In genomic region chr17:43026708-43027107, GRCm38 (mm10) we compare ENCODE assay signal across 20 mouse cellular contexts. TPM values are rescaled to one million over a fixed set of nuclear protein-coding genes. Genes with fewer than 3 reads are reported as not detected.
DNase-seq lines count a peak whose midpoint lies in the region; ATAC-seq lines count a peak whose summit lies in the region.
"Had no signal": no experiment of that assay in that cellular context is flagged by ENCODE, and none has a peak within 500 bp of the region (broad histone marks: within the 10 kb centered on the region; RNA-seq: fewer than 3 reads in every experiment).

No protein-coding gene starts in this region.

- WGBS in kidney, embryonic 14.5 days, result 46% methylated on average over 4 of the region's 4 CpGs
- WGBS in liver, embryonic 12.5 days (ENCODE audit: insufficient replicate concordance), result 81% methylated on average over 4 of the region's 4 CpGs
- 73% methylated on average over 4 of the region's 4 CpGs for WGBS in liver, embryonic 15.5 days (ENCODE audit: insufficient replicate concordance)
- 23% methylated on average over 4 of the region's 4 CpGs for WGBS in neural tube, embryonic 15.5 days

- H3K36me3 ChIP-seq in kidney, embryonic 14.5 days (ENCODE audit: control insufficient read depth, insufficient read depth, low read length), result no peaks in the 10 kb centered on the region
- H3K36me3 ChIP-seq in liver, embryonic 12.5 days, result peaks cover 38% of the 10 kb centered on the region
- peaks cover 22% of the 10 kb centered on the region for H3K36me3 ChIP-seq in liver, embryonic 15.5 days (replicated peaks)
- 0 out of 2 replicates have a peak, but pooled peaks cover 5% of the 10 kb centered on the region for H3K36me3 ChIP-seq in neural tube, embryonic 15.5 days
- H3K36me3 ChIP-seq: G1E; heart, embryonic 12.5 days had no signal

- H3K9ac ChIP-seq in kidney, embryonic 14.5 days (ENCODE audit: low read depth, low read length), result no peak overlapping the region
- peak overlapping the region; percentile 67; the same call in 1 of the 2 replicates for H3K9ac ChIP-seq in liver, embryonic 12.5 days
- no peak overlapping the region for H3K9ac ChIP-seq in liver, embryonic 15.5 days
- H3K9ac ChIP-seq in neural tube, embryonic 15.5 days (replicated peaks), result no peak overlapping the region
- H3K9ac ChIP-seq: heart, embryonic 12.5 days had no signal

- H3K27me3 ChIP-seq in kidney, embryonic 14.5 days (ENCODE audit: control insufficient read depth, insufficient read depth, low read length), result no peaks in the 10 kb centered on the region
- no peaks in the 10 kb centered on the region for H3K27me3 ChIP-seq in liver, embryonic 12.5 days (replicated peaks)
- H3K27me3 ChIP-seq in liver, embryonic 15.5 days, result no peaks in the 10 kb centered on the region
- no peaks in the 10 kb centered on the region for H3K27me3 ChIP-seq in neural tube, embryonic 15.5 days (replicated peaks)
- H3K27me3 ChIP-seq: heart, embryonic 12.5 days had no signal

- ATAC-seq in kidney, embryonic 14.5 days (ENCODE audit: low FRiP score, low TSS enrichment), result peak; percentile 38; the same call in 1 of the 2 replicates
- no peak for ATAC-seq in liver, embryonic 12.5 days
- no peak for ATAC-seq in liver, embryonic 15.5 days (ENCODE audit: insufficient read depth)
- peak; percentile 54 for ATAC-seq in neural tube, embryonic 15.5 days (ENCODE audit: low FRiP score)
- ATAC-seq: CD4-positive, CD25-positive, alpha-beta regulatory T cell, adult 4 months; forebrain, embryonic 14.5 days had no signal

- no peak overlapping the region for H3K27ac ChIP-seq in kidney, embryonic 14.5 days (ENCODE audit: low read depth, low read length)
- H3K27ac ChIP-seq in liver, embryonic 12.5 days, result peak overlapping the region; percentile 98
- H3K27ac ChIP-seq in liver, embryonic 15.5 days (replicated peaks), result peak overlapping the region; percentile 31; the same call in 1 of the 2 replicates
- H3K27ac ChIP-seq in neural tube, embryonic 15.5 days (replicated peaks), result peak overlapping the region; percentile 57; the same call in 1 of the 2 replicates
- H3K27ac ChIP-seq: embryonic facial prominence, embryonic 10.5 days; gastrocnemius, adult 2 months; hindbrain, embryonic 10.5 days had no signal

- H3K9me3 ChIP-seq in kidney, embryonic 14.5 days (ENCODE audit: control insufficient read depth, low read length), result no peaks in the 10 kb centered on the region
- no peaks in the 10 kb centered on the region for H3K9me3 ChIP-seq in liver, embryonic 12.5 days (replicated peaks)
- H3K9me3 ChIP-seq in liver, embryonic 15.5 days (replicated peaks), result no peaks in the 10 kb centered on the region
- H3K9me3 ChIP-seq in neural tube, embryonic 15.5 days (replicated peaks), result no peaks in the 10 kb centered on the region
- H3K9me3 ChIP-seq: embryonic facial prominence, embryonic 10.5 days; heart, embryonic 12.5 days; hindbrain, embryonic 10.5 days had no signal

- H3K4me2 ChIP-seq in kidney, embryonic 14.5 days (replicated peaks; ENCODE audit: low read depth, low read length), result peak overlapping the region; percentile 26
- peak overlapping the region; percentile 68; the same call in 1 of the 2 replicates for H3K4me2 ChIP-seq in liver, embryonic 12.5 days
- peak overlapping the region; percentile 51 for H3K4me2 ChIP-seq in liver, embryonic 15.5 days
- H3K4me2 ChIP-seq in neural tube, embryonic 15.5 days, result peak overlapping the region; percentile 39
- H3K4me2 ChIP-seq: heart, embryonic 12.5 days had no signal

- no peak overlapping the region for H3K4me3 ChIP-seq in kidney, embryonic 14.5 days (ENCODE audit: low read length)
- no peak overlapping the region; the same call in 1 of the 2 replicates for H3K4me3 ChIP-seq in liver, embryonic 12.5 days
- no peak overlapping the region for H3K4me3 ChIP-seq in liver, embryonic 15.5 days (replicated peaks)
- no peak overlapping the region for H3K4me3 ChIP-seq in neural tube, embryonic 15.5 days (replicated peaks)
- H3K4me3 ChIP-seq: embryonic facial prominence, embryonic 10.5 days; gastrocnemius, adult 2 months; heart, embryonic 12.5 days; hindbrain, embryonic 10.5 days had no signal

- H3K4me1 ChIP-seq in kidney, embryonic 14.5 days (ENCODE audit: control insufficient read depth, insufficient read depth, low read length), result peaks cover 11% of the 10 kb centered on the region
- H3K4me1 ChIP-seq in liver, embryonic 12.5 days, result peaks cover 96% of the 10 kb centered on the region
- peaks cover 85% of the 10 kb centered on the region for H3K4me1 ChIP-seq in liver, embryonic 15.5 days (replicated peaks)
- H3K4me1 ChIP-seq in neural tube, embryonic 15.5 days, result peaks cover 60% of the 10 kb centered on the region
- H3K4me1 ChIP-seq: embryonic facial prominence, embryonic 10.5 days; heart, embryonic 12.5 days; hindbrain, embryonic 10.5 days had no signal

- no peak for DNase-seq in kidney, postnatal 14 days
- DNase-seq in liver, result no peak
- DNase-seq in right cerebral cortex, postnatal 10 days (ENCODE audit: low spot score in 2 of 2), result no peak
- DNase-seq: adrenal gland, adult 8-10 months; adrenal gland, postnatal 36 days; B cell, adult 2 months; cerebellum, adult 2 months; cerebellum, postnatal 10 days; gastrocnemius, adult 2 months; gastrocnemius, postnatal 25 days had no signal

RNA-seq across cellular contexts. Expression of gene Tnfrsf21, which starts 10.4 kb away (rescaled TPM):
- 29.1 and 53.7 TPM in 2 replicates for polyA plus RNA-seq in kidney, embryonic 14.5 days (2014; fragmentation: Nextera tagmentation; extraction: Ambion mirVana)
- polyA plus RNA-seq in liver, embryonic 12.5 days (2016; fragmentation: Nextera tagmentation; extraction: Ambion mirVana), result 41.9 and 43.1 TPM in 2 replicates
- polyA plus RNA-seq in liver, embryonic 15.5 days (2015; fragmentation: Nextera tagmentation; extraction: Ambion mirVana), result 24.1 and 26.4 TPM in 2 replicates
- 78.6 and 84.4 TPM in 2 replicates for polyA plus RNA-seq in neural tube, embryonic 15.5 days (2015; fragmentation: Nextera tagmentation; extraction: Ambion mirVana)
- polyA plus RNA-seq: G1E had no signal

Comparison
In these comparisons a context has a peak if more than half of its experiments do, and no peak if none do; other contexts are left out.
1. ATAC-seq: peak in kidney, embryonic 14.5 days (single experiment) and neural tube, embryonic 15.5 days (single experiment); none in liver, embryonic 12.5 days (single experiment) and liver, embryonic 15.5 days (single experiment).
2. Peak in every context shown above with its lines, with median percentiles within 50 percentile points of each other: H3K4me2 ChIP-seq.